Mouse (Mus musculus) large intestine, adult 2 months (tissue): ENCODE measurements around the gene Cdc25b. TPM values are rescaled to one million over a fixed set of nuclear protein-coding genes. Genes with fewer than 3 reads are reported as not detected.

ENCODE experiments used
- DNase-seq: peaks from one replicate; pipeline ENCODE4 v3.0.0-alpha.2; 2012; ENCODE audit warnings: low read depth, low spot score
- WGBS: fragments of 180-500 bp; shearing (Covaris S2); methylation state at CpG from one replicate; pipeline ENCODE4 v1.1.7; 2018; 5-methylcytosine and 5-hydroxymethylcytosine counted together
- polyA plus RNA-seq: library from polyadenylated mRNA; depleted of rRNA; stranded (reverse); fragments of >200 nt; gene quantifications from 2 replicates; pipeline ENCODE4 v1.2.3, GENCODE M21; 2012; rRNA removed

Gene Cdc25b
- 35.6 and 37.3 TPM in 2 replicates for polyA plus RNA-seq

- 2% methylated on average over 43 of the region's 43 CpGs for WGBS
- DNase-seq: no peak
Measured at GRCm38 (mm10) chr2:131186771-131187601, at the start of gene Cdc25b, which contains the start of gene Spef1. Gene Cdc25b (plus strand): TSS chr2:131186949. Gene Spef1 (minus strand): TSS chr2:131187282.

DNA sequence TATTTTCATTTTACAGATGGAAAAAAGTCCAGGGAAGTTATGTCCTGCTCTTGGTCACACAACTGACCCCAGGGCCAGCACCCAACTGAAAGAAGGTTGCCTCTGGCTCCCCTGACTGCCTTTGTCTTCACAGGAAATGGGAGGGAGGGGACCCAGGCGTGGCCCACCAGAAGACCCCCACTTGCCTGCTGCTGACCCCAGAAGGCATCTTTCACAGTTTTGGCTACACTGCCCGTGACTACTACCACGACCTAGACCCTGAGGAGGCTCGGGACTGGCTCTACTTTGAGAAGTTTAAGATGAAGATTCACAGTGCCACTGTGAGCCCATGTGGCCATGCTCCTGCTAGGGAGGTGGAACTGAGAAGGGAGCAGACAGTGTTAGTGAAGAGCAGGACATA is 48.5 kb upstream of the Cdc25b start:
- no peak for DNase-seq
- WGBS: 92% methylated on average over 4 of the region's 4 CpGs

DNA sequence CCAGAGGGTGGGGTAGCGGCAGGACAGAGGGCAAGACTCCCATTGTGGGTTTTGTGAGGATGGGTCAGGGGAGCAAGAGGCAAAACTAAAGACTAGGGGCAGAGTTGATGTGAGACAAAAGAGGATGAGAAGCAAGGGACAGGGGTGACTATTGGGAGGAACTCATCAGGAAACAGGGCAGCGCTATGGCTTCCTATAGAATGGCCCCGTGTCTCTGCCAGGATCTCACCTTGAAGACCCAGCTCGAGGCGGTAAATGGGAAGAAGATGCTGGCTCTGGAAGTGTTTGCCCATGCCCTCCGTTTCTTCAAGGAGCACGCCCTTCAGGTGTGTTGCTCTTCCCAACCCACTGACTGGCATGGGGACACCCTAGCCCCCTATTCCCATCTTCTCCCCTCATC is 48.0 kb upstream of the Cdc25b start:
- no peak for DNase-seq
- WGBS: 84% methylated on average over 7 of the region's 7 CpGs

GRCm38 (mm10) chr2:131139287-131139686 is 47.5 kb upstream of the Cdc25b start:
- no peak for DNase-seq
- WGBS: 90% methylated on average over 5 of the region's 5 CpGs

GRCm38 (mm10) chr2:131139886-131140532 is 46.7 kb upstream of the Cdc25b start:
- 21% methylated on average over 5 of the region's 5 CpGs for WGBS
- DNase-seq: no peak

DNA sequence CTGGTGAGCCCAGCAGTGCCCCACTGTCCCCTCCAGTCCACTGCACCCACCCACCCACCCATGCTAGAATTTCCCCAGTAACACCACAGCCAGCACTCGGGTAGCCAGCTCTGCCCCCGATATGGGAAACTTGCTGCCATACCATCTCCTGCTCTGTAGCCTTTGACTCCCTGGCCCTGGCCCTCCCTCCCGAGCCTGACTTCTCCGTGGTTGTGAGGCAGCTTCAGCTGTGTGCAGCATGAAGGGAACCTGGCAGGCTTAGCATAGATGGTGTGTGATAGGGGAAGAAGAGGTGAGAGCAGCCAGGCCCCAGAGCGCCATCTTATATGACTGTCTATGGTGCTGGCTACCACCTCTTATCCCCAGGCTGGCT is 46.2 kb upstream of the Cdc25b start:
- WGBS: 68% methylated on average over 5 of the region's 5 CpGs

GRCm38 (mm10) chr2:131141336-131141986 is 45.3 kb upstream of the Cdc25b start:
- DNase-seq: no peak
- 84% methylated on average over 8 of the region's 8 CpGs for WGBS

More for the DNA sequence above, 46.2 kb upstream of the Cdc25b start:
- no peak for DNase-seq

DNA sequence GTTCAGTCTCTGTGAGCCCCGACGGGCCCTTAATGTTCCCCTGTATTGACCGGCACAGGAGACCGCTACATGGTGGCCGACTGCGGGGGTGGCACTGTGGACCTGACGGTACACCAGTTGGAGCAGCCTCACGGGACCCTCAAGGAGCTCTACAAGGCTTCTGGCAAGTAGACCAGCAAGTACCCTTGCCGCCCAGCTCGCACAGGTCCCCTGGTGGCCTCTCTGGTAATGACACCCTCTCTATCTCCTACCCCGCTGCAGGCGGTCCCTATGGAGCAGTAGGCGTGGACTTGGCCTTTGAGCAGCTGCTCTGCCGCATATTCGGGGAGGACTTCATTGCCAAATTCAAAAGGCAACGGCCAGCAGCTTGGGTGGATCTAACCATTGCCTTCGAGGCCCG is 44.2 kb upstream of the Cdc25b start:
- no peak for DNase-seq
- WGBS: 33% methylated on average over 18 of the region's 18 CpGs

DNA sequence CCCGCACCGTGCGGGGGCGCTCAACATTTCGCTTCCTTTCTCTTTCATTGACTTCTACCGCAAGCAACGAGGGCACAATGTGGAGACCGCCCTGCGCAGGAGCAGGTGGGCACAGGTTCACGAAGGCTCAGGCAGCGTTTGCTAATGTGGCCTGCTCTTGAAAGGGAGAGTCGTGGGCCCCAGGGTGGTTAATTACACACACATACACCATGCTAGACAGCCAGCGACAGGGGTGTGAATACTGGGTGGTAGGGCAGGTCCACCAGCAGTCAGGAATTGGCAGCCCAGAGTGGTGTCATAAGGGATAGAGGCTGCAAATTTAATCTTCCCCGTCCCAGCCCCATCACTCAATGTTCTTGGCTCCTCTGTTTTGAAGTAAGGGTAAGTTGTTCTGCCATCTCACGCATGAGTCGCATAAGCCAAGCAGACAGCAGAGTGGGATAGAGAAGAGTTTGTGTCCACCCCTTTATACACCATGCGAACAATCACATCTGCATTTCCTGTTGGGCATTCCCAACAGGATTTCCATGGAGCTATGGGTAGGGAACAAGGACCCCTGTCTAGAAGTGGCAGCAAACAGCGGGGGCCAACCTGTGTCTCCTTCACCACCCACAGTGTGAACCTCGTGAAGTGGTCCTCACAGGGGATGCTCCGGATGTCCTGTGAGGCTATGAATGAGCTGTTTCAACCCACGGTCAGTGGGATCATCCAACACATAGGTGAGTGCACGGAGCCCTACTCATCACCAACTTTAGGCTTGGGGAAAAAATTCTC is 43.6 kb upstream of the Cdc25b start:
- DNase-seq: no peak
- WGBS: 70% methylated on average over 22 of the region's 22 CpGs

DNA sequence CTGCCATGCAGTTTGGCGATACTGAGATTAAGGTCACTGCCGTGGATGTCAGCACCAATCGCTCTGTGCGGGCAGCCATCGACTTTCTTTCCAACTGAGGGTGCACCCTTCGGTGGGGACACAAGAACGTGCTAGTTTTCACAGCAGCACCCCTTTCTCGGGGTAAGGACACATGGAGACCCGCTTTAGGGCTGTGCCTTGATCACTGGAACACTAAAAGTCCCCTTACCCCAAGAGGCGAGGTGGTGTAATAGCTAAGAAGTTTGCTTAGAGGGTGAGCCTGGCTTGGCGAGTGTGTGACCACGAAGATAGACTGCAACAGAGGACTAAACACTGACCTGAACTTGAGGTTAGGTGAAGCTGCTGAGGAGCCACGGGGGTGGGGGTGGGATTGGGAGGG is 41.6 kb upstream of the Cdc25b start:
- 79% methylated on average over 13 of the region's 13 CpGs for WGBS
- DNase-seq: no peak

DNA sequence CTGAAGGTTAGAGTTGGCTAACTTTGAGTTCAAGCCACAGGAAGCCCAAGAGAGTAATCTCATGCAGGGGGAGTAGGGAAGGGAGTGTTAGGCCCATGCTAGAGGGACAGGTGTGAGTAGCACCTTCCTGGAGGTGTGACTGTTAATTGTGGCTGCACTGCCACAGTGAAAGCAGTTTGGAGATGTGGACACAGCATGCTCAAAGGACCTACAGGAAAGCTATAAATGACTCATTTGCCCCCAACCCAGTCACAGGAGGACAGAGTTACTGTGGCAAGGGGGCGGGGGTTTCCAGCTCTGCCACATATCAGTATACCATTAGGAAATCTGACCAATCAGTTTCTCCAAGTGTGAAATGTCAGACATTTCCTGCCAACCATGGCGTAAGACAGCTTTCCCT is 41.2 kb upstream of the Cdc25b start:
- DNase-seq: no peak
- 90% methylated on average over 2 of the region's 2 CpGs for WGBS

DNA sequence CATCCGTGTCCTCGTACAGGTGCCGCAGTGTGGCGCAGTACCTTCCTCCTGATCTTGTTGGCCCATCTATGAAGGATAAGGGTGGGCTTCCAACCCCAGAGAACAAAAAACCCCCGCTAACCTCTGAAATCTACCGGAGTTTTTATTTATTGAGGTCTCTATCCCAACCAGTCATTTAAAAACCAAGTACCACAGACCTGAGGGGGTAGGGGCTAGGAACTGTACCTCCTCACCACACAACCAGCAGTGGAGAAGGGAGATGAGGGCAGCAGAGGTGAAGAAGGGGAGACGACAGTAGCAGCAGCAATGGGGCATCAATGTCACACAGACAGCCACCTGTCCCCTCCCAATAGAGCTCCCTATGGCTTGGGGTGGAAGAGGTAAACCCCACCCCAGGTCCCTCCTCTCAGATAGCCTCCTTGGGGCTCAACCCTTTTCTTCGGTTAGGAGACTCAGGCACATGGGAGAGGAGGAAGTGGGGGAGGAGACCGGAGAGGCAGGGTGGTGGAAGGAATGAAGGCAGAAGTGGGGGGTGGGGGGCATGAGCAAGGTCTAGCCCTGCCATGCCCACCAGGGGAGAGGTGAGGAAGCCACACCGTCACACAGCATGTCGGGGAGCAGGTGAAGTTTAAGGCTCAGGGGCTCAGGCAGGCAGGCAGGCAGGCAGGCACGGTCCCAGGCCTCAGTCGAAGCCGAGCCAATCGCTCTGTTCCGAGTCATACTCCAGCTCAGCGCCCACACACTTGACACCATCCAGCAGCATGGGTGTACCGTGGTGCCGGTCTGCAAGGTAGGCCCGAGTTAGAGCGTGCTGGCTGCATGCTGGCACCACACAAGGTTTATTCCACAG is 40.3 kb upstream of the Cdc25b start:
- WGBS: 91% methylated on average over 21 of the region's 21 CpGs
- DNase-seq: no peak

DNA sequence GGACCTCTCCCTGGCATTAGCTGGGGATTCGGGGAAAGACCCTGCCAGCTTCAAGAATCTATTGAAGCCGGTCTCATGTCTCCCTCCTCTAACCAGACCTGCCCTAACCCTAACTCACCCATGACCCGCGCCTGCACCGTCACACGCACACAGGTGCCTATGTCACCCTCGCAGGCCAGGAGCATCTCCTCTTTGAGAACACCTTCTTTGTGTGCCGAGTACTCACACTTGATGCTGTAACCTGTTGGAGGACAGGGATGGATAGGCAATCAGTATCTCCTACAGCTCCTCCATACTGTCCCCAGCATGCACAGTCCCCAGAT is 39.7 kb upstream of the Cdc25b start:
- DNase-seq: no peak
- 95% methylated on average over 8 of the region's 8 CpGs for WGBS

DNA sequence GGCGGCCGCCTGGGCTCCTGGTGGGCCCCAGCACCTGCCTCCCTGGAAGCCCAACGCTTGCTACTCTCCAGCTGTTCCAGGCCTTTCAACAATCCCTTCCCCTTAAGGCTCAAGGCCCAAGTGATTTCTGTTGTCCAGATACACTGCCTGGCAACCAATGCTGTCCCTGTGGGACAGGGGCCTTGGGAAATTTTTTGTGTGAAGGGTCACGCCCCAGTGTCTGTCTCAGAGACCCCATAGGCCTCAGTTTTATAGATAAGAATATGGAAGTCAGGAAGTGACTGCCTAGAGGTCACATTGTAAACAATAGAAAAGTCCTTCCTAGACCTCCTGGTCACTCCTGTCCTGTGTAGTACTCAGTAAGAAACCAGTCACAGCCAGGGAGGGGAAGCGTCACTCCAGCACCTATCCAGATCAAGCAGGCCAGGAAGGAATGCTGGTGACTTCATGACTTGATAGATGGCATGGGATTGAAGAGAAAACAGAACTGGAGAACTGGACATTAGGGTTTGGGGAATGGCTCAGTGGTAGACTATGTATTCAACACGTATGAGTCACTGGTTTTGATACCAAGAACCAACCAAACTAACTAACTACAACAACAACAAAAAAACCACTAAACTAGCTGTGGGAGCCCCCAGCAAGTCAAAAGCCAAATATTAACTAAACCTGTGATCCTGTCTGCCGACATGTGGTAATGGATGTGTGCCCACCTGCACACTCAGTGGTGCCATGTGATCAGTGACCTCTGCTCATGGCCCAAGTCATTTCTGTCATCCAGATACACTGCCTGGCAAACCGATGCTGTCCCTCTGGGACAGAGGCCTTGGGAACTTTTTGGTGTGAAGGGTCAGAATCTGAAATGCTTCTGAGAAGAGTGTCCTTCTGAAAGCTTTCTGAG is 38.1 kb upstream of the Cdc25b start:
- WGBS: 84% methylated on average over 8 of the region's 8 CpGs
- DNase-seq: no peak

- no peak for DNase-seq
- WGBS: 96% methylated on average over 3 of the region's 3 CpGs
Measured at GRCm38 (mm10) chr2:131149254-131149578, 37.5 kb upstream of the Cdc25b start.

DNA sequence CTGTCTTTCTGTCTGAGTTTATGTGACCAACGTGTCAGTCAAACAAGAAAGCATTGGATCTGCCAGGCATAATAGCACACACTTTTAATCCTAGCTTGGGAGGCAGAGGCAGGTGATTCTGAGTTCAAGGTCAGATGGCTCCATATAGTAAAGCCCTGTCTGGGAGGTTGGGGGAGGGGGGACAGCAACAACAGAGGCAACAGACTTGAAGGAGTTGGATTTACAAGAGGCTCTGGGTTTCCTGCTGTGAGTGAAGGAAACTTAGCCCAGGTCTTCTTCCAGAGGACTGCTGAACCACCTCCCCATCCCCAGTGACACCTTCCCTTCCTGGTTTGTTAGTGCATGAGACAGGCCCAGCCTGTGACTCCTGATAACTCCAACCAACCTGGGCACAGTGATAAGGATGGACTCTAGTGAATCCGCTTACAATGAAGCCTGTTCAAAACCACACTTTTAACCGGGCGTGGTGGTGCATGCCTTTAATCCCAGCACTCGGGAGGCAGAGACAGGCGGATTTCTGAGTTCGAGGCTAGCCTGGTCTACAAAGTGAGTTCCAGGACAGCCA is 34.5 kb upstream of the Cdc25b start:
- DNase-seq: no peak
- 87% methylated on average over 7 of the region's 7 CpGs for WGBS

GRCm38 (mm10) chr2:131154036-131154435 is 32.7 kb upstream of the Cdc25b start:
- DNase-seq: no peak
- 89% methylated on average over 4 of the region's 4 CpGs for WGBS

- WGBS: 91% methylated on average over 7 of the region's 7 CpGs
- no peak for DNase-seq
Measured at GRCm38 (mm10) chr2:131156987-131157386, 29.8 kb upstream of the Cdc25b start.
